Mouse (Mus musculus): Measurements from ENCODE around the gene Asap3.

DNA sequence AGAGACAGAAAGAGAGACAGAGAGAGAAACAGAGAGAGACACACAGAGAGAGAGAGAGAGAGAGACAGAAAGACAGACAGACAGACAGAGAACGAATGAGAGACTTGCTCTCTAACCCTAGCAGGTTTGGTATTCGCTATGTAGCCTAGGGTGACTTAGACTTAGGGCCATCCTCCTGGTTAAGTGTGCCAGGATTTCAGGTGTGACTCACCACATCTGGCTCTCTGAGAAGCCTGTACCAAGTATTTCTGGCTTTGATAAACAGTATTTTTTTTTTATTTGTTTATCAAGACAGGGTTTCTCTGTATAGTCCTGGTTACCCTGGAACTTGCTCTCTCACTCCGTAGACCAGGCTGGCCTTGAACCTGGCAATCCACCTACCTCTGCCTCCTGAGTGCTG is 38.5 kb upstream of the Asap3 start:
- TF ChIP-seq CTCF (IDR thresholded peaks at IDR 0.05; ENCODE audit: low read depth), result no peak
- TF ChIP-seq EP300 (IDR thresholded peaks at IDR 0.05; ENCODE audit: low read depth), result no peak

Data from liver, postnatal 0 days (tissue).